Mouse (Mus musculus) heart, adult 11 months (tissue): ENCODE results near the gene Bphl.

Experiments used
- DNase-seq: peaks from one replicate; pipeline ENCODE4 v3.0.0; 2022

The Bphl gene

GRCm38 (mm10) chr13:34089358-34089757 is 52.0 kb downstream of the Bphl start:
- DNase-seq: no peak

DNA sequence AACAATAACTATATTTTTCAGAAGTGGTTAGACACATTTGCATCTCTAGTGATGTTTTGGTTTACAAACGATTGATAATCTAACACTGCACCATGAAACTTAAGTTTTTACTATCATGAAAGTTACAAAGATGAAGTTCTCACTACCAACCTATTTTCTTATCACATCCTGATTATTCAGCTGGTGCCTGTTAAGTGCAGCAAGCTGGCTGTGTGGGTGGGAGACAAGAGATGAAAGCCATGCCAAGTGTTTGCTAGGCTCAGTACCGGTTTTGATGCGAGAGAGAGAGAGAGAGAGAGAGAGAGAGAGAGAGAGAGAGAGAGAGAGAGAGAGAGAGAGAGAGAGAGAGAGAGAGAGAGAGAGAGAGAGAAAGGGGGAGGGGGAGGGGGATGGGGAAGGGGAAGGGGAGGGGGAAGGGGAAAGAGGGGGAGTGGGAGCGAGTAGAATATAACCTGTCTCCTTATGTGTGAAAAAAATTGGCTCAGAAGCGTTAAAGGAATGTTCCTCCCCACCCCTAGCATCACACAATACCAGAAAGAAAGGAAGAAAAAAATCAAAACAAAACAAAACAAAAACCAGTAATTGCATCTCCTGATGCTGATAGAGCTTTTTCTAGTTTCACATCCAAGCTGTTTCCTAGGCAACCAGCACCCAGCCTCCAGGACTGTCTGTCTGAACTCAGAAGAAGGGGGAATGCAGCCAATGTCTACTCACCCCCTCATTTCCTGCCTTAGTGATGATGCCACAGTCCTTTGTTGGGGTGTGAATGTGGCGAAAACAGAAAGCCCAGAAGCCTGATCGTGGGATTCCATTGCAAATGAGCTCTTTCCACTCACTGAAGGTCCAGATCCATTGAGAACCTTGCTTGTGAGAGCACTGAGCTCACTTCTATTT is 58.4 kb downstream of the Bphl start:
- peak; percentile 98 for DNase-seq

- DNase-seq: peak; percentile 97
Measured at GRCm38 (mm10) chr13:34096455-34096854, 59.1 kb downstream of the Bphl start.

DNA sequence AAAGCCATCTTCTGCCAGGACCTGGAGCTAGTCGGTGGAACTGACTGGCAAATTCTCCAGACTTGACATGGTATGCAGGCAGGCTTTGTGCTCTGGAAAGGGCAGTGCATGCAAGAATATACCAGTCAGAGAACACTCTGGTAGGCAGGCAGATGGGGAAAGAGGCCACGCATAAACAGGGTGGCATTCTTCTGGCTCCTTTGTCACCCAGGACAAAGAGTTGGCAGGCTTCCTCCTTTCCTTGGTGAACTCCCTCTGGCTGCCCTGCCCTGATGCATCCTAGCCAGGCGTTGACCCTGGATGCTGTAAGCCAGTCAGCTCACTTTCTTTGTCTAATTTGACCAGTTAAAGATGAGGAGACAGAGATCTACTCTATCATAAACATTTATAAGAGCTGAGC is 59.7 kb downstream of the Bphl start:
- no peak for DNase-seq

DNA sequence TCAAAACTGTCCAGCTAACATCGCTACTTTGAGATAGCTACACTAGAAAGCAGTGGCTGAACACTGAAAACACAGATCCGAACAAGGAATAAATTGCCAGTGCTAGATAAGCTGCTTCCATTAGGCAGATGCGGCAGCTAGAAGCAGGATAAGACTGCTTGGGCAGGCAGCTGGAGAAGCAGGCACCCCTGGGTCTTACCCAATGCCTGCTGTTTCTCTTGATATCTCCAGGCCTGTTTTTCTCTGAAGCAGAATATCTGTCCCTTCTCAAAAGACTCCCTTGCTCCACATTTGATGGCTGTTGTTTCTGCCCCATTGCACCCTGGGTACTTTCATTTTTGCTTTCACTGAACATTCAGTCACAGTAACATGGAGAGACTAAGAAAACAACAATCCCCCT is 63.3 kb downstream of the Bphl start:
- DNase-seq: no peak

- no peak for DNase-seq
Measured at GRCm38 (mm10) chr13:34101247-34101646, 63.9 kb downstream of the Bphl start.

- DNase-seq: peak; percentile 94
Measured at GRCm38 (mm10) chr13:34101908-34102307, 64.5 kb downstream of the Bphl start.

GRCm38 (mm10) chr13:34105364-34105763 is 68.0 kb downstream of the Bphl start:
- no peak for DNase-seq

GRCm38 (mm10) chr13:34106256-34106655 is 68.9 kb downstream of the Bphl start:
- peak; percentile 61 for DNase-seq

- DNase-seq: peak; percentile 87
Measured at GRCm38 (mm10) chr13:34106999-34107398, 69.6 kb downstream of the Bphl start.

GRCm38 (mm10) chr13:34109035-34109676 is 71.8 kb downstream of the Bphl start:
- peak; percentile 74 for DNase-seq

GRCm38 (mm10) chr13:34109677-34110058 is 72.3 kb downstream of the Bphl start:
- DNase-seq: peak; percentile 84

DNA sequence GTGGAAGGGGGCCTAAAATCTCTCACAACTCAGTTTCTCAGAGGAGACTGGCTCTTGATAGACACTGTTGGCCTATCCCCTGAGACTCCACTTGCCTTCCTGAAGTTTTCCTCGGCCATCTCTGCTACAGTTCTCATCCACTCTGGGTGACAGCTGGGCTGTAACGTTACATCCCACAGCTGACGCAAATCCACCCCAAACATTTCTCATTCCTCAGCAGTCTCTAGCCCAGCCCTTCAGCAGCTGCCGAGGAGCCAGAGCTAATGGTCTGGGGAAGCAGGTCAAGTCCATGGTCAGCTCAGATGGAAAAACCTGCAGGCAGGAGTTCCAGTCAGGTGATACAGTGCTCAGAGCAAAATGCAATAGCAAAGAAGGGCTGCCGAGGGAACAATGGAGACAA is 73.6 kb downstream of the Bphl start:
- DNase-seq: peak; percentile 92

DNA sequence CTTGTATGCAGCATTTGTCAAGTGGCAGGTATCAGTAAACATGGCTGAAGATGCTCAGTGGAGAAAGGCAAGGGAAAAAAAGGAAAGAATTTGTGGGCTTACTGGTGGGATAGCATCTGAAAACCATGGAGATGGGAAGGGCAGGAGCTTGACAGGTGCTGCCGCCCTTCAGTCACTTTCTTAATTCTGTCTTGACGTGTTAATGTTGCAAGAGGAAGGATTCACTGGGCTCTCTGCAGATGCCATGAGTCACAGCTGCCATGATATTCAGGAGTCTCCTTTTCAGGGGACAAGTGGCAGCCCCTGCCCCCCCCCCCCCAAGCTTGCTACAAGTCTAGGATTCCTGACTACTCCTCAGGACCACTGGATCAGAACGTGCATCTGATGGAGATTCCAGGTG is 74.5 kb downstream of the Bphl start:
- no peak for DNase-seq

- peak; percentile 91 for DNase-seq
Measured at GRCm38 (mm10) chr13:34112369-34113081, 75.1 kb downstream of the Bphl start.

DNA sequence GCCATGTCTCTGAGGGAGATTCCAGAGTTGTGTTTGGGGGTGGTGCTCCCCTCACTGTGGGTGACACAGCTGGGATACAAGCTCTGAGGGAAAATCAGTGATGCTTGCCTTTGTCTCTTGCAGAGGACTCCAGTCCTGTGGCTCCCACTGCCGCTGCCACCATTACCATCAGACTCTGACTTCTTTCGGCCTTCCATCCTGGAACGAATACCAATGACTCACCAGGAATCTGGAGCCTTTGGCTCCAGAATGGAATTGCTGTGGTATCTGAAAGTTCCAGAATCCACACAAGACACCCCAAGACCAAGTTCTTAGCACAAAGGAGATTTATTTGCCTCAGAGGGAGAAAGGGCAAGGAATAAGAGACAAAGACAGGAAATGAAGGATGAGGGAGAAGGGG is 75.7 kb downstream of the Bphl start:
- peak; percentile 93 for DNase-seq

GRCm38 (mm10) chr13:34114654-34115053 is 77.3 kb downstream of the Bphl start:
- peak; percentile 24 for DNase-seq

- no peak for DNase-seq
Measured at GRCm38 (mm10) chr13:34116508-34116907, 79.1 kb downstream of the Bphl start.

DNA sequence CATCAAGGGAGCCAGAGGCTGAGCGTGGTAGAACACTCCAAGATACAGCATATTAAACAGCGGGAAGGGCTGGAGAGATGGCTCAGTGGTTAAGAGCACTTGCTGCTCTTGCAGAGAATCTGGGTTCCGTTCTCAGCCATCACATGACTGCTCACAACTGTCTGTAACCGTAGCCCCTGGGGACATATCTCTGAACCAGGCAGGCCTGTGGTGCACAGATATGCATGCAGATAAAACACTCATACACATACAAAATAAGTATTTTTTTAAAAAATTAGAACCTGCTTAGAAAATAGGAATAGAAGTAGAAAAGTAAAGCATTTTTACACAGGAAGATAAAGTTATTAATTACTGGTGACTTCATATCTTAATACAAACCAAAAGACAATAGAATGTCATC is 81.4 kb downstream of the Bphl start:
- DNase-seq: no peak

DNA sequence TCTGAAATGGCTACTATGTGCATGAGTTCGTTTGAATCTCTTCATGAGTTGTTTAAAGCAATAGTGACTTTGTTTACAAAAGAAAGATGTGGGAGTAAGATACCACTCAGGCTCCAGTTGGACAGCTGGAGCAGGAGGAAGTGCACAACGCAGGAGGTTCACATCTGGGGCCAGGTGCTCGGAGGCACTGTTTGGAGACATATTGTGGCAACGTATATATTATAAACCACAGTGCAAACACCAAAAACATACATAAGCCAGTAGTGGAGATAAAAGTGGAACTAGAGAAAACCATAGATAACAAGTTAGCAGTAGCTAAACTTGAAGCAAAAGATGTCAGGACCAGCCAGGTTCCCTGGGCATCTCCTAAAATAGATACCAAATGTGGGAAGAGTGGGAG is 82.0 kb downstream of the Bphl start:
- no peak for DNase-seq

DNA sequence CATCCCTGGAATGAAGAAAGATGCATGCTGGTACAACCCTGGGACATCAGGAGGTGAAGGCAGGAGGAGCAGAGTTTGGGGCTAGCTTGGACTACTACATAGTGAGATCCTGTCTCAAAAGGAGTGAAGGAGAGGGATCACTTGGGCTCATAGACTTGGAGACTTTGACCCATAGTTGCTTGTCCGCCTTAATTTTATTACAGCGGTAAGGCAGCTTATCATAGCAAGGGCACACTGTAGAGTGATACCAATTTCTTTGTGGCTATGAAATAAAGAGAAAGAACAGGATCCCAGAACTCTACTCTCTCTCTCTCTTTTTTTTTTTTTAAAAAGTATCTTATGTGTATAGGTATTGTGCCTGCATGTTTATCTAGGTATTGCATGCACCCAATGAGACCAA is 83.1 kb downstream of the Bphl start:
- DNase-seq: no peak
